Mouse (Mus musculus): ENCODE results near the gene Pramef8.

GRCm38 (mm10) chr4:143388955-143389702 lies 23.1 kb upstream of the Pramef8 start:
- no peak for TF ChIP-seq CTCF (conservative IDR thresholded peaks at IDR 0.05; ENCODE audit: low read length)
- TF ChIP-seq NANOG (IDR thresholded peaks at IDR 0.05; ENCODE audit: borderline replicate concordance, low read length): no peak
